Mouse (Mus musculus) cortical plate, adult 2 months (tissue): ENCODE results near the gene Col27a1. TPM values are rescaled to one million over a fixed set of nuclear protein-coding genes. Genes with fewer than 3 reads are reported as not detected.

Source experiments
- H3K27ac ChIP-seq: fragments of 200-500 bp; 2 replicates; pipeline ENCODE4 v1.5.1; 2012; ENCODE audit warnings: low read length, control low read depth, inconsistent platforms; ENCODE audit not compliant: insufficient read depth
- H3K4me1 ChIP-seq: fragments of 200-500 bp; 2 replicates; pipeline ENCODE4 v1.6.1; 2011; ENCODE audit warnings: low read length; ENCODE audit not compliant: control insufficient read depth, insufficient read depth
- H3K4me3 ChIP-seq: fragments of 200-500 bp; 2 replicates; pipeline ENCODE4 v1.5.1; 2011; ENCODE audit warnings: mild to moderate bottlenecking, low read length, control low read depth; ENCODE audit not compliant: insufficient read depth
- CTCF ChIP-seq: fragments of 200-500 bp; IDR thresholded peaks from 2 replicates; pipeline ENCODE4 v1.5.1; 2011; ENCODE audit warnings: mild to moderate bottlenecking, control low read depth, low read length; ENCODE audit not compliant: insufficient read depth; ENCODE audit errors: extremely low read depth
- POLR2A ChIP-seq: fragments of 200-500 bp; IDR thresholded peaks from 2 replicates; pipeline ENCODE4 v1.6.1; 2011; ENCODE audit warnings: mild to moderate bottlenecking, low read length, control low read depth; ENCODE audit not compliant: insufficient read depth; ENCODE audit errors: extremely low read depth
- polyA plus RNA-seq: library from polyadenylated mRNA; depleted of rRNA; stranded (reverse); fragments of >200 nt; gene quantifications from 2 replicates; pipeline ENCODE4 v1.2.3, GENCODE M21; 2012

Gene Col27a1
- polyA plus RNA-seq, 1 experiment = 3.5 TPM

DNA sequence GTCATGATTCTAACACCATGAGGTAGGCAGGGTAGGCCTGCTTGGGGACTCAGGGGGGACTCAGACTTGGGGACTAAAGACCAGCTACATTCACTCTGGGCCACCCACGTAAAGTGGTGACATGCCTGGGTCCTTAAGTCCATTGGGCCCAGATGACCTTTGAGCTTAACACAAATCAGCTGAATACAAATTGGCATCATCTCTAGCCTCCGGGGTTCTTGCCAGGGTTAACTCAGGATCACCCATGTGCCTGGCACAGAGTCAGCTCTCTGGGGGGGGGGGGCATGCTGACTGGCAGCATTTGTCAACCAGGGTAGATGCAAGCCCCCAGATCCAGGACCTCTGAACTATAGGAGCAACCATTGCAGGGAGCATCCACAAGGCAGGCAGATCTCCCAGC, 42.6 kb downstream of the Col27a1 start:
- TF ChIP-seq CTCF = no peak
- TF ChIP-seq POLR2A = no peak
- no peak overlapping the region for H3K4me3 ChIP-seq
- no peaks in the 10 kb centered on the region for H3K4me1 ChIP-seq
- no peak overlapping the region for H3K27ac ChIP-seq

DNA sequence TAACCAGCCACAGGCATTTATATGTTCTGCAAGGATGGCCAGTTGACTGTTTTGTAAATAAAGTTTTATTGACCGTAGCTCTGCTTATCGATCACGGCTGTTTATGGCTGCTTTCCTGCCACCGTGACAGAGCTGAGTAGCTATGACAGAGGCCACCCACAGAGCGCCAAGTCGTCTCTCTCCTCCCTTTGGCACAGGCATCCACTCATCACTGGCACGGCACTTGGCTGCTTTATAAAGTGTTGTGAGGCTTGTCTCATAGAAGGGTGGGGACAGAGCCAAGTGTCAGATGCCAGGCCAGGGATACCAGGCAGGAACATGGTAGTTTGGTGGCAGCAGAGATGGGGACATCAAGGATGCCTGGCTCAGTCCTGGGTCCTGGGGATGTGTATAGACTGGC, 43.5 kb downstream of the Col27a1 start:
- Histone ChIP-seq H3K4me1 (no peaks in the 10 kb centered on the region), H3K4me3 (no peak overlapping the region), H3K27ac (no peak overlapping the region)
- no peak for TF ChIP-seq POLR2A
- no peak for TF ChIP-seq CTCF

DNA sequence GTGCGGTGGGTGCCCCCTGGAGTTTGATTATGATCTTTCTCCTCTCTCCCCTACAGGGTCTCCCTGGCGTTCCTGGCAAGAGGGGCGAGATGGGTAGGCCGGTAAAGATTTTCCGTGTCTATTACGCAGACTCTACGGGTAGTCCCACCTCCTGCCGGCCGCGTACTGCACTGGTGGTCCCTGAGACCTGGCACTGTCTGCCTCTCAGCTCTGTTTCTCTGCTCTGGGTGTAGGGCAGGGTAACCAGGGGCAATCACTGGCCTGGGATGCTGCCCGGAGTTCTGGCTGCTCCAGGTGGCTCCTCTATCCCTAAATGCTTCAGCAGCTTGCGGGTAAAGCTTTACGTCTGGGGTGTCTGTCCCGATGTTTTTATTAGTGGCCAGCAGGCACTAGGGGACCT, 44.3 kb downstream of the Col27a1 start:
- H3K27ac ChIP-seq = no peak overlapping the region
- TF ChIP-seq POLR2A (no peak), CTCF (no peak)
- no peak overlapping the region for H3K4me3 ChIP-seq
- H3K4me1 ChIP-seq = no peaks in the 10 kb centered on the region

DNA sequence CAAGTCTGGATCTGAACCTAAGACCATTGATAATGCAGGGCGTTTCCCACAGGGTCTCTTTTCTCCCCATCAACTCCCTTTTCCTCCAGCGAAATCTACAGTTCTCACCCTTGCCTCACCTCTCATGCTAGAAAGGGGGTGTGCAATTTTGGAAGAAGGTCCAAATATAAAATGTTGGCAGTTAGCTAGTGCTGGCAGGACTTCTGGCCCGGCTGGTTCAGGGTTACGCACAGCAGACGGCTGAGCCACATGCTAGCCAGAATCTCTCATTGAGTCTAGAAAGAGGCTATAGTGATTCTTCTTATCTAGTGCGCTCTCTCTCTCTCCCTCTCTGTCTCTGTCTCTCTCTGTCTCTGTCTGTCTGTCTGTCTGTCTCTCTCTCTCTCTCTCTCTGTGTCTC, 45.3 kb downstream of the Col27a1 start:
- no peak overlapping the region for H3K27ac ChIP-seq
- H3K4me1 ChIP-seq = no peaks in the 10 kb centered on the region
- no peak overlapping the region for H3K4me3 ChIP-seq
- no peak for TF ChIP-seq POLR2A
- TF ChIP-seq CTCF = no peak

DNA sequence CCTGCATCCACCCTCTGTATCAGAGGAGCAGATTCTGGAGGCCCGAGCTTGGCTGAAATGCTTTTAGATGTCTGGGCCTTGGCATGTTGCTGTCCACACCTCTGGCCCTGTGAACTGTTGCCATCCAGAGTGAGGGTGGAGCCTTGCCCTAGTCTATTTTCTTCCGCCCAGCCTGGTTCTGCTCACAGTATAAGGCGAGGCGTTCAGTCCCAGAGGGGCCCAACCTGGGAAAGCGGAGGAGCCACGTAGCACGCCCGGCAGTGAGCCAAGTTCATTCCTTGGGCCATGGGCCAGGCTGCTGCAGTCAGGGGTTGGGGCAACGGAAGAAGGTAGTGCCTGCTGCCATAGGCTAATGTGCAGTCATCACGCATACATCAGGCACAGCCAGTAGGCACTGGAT, 46.7 kb downstream of the Col27a1 start:
- H3K27ac ChIP-seq = no peak overlapping the region
- H3K4me1 ChIP-seq = no peaks in the 10 kb centered on the region
- no peak for TF ChIP-seq POLR2A
- no peak for TF ChIP-seq CTCF
- H3K4me3 ChIP-seq = no peak overlapping the region

DNA sequence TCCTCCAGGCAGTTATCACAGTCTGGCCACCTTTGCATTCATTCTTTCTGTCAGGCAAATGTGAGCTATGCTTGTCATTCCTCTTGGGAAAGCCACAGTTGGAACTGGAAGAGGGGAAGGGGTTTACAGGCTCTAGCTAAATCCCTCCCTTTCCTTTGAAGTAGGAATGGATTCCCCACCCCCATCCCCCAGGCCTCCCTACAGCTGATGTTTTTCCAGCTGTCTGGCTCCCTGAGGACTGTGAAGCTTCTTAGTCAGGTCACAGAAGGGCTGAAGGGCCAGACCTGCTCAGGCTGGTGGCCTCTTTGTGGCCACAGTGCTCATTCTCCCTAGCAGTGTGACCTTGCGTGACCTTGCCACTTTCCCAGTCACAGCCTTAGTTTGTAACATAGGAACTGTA, 49.1 kb downstream of the Col27a1 start:
- Histone ChIP-seq H3K27ac (no peak overlapping the region), H3K4me1 (no peaks in the 10 kb centered on the region), H3K4me3 (no peak overlapping the region)
- no peak for TF ChIP-seq POLR2A
- TF ChIP-seq CTCF = no peak

DNA sequence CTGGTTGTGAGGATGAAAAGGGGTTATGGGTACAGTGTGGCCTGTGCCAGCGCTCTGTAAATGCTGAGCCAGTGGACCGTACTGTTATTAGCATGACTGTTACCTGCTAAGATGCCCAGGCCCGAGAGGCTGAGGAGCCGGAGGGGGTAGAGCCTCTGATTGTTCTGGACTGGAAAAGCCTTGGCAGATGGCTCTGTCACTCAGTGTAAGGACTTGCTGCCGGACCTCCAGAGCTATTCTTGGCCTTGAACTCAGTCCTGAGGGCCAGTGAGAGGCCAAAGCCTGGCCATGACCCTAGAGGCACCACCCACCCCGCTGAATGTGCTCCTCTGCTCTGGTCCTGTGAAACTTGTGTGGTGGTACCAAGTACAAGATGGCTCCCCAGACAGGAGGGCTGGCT, 52.5 kb downstream of the Col27a1 start:
- H3K27ac ChIP-seq = no peak overlapping the region
- no peak for TF ChIP-seq CTCF
- no peak for TF ChIP-seq POLR2A
- no peaks in the 10 kb centered on the region for H3K4me1 ChIP-seq
- H3K4me3 ChIP-seq = no peak overlapping the region

DNA sequence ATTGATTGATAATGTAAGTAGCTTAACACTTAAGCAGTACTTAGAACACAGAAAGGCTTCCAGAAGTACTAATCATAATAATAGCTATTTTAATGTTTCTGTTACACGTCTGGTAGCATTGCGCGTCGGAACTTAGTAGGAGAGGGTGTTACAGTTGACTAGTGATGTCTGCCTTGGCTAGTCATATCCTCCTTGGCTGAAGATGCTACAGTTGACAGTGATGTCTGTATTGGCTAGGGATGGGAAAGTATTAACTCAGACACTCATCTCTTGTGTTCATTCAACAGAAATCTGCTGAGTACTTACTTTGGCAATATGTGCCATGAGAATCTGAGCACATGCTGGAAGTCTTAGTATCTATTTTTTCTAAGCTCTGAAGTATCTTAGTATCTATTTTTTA, 53.3 kb downstream of the Col27a1 start:
- no peaks in the 10 kb centered on the region for H3K4me1 ChIP-seq
- no peak overlapping the region for H3K4me3 ChIP-seq
- TF ChIP-seq CTCF (no peak), POLR2A (no peak)
- no peak overlapping the region for H3K27ac ChIP-seq

DNA sequence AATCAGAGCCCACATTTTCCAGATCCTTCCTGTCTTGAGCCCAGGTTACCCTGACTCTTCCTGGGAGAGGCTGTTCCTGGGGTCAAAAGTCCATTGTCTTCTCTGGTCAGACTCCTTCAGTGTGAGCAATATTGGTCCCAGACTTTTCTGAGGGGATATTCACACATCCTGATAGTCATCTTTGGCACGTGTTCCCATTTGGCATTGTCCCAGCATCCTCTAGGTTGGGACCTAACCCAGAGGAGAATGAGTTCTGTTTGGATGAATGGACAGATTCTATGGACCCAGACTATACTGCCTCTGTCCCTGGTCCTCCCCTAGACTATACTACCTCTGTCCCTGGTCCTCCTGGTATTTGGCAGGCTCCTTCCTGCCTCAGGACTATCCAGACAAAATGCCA, 53.8 kb downstream of the Col27a1 start:
- no peak for TF ChIP-seq CTCF
- no peak for TF ChIP-seq POLR2A

DNA sequence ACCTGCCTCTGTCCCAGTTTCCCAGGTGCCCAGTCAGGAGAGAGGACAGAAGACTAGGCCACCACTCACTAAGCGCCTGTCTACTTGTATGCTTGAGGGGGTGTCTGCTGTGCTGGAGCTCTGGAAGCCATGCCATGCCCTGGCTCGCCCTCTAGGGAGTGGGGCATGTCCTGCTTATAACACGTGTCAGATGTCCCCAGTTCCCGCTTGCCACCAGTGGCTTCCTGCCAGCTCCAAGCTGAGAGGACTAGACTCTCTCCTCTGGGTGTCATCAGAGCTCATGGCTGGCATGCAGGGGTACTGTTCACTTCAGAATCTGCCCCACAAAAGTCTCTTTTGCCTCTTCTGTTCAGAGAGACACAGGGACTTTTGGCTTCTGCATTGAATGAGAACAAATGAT, 55.0 kb downstream of the Col27a1 start:
- no peaks in the 10 kb centered on the region for H3K4me1 ChIP-seq
- no peak overlapping the region for H3K27ac ChIP-seq
- TF ChIP-seq POLR2A (no peak), CTCF (no peak)
- H3K4me3 ChIP-seq = no peak overlapping the region

More for the DNA sequence above, 53.8 kb downstream of the Col27a1 start:
- Histone ChIP-seq H3K27ac (no peak overlapping the region), H3K4me1 (no peaks in the 10 kb centered on the region), H3K4me3 (no peak overlapping the region)

DNA sequence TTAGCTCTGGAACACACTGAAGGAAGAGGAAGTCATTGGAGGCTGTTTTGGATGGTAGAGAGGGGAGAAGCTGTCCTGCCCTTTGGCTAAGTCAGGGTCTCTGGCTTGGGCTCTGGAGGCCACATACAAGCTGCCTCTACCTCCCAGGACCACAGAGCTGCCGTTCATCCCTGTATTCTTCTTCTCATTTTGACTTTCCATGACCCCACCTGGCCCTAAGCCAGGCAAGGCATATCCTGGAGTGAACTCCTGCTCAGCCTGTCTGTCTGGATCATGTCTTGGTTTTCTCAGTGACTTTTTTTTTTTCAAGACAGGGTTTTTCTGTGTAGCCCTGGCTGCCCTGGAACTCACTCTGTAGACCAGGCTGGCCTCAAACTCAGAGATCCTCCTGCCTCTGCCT, 60.7 kb downstream of the Col27a1 start:
- Histone ChIP-seq H3K4me3 (no peak overlapping the region), H3K27ac (no peak overlapping the region), H3K4me1 (no peaks in the 10 kb centered on the region)
- TF ChIP-seq CTCF = no peak
- no peak for TF ChIP-seq POLR2A
